Mouse (Mus musculus): Measurements from ENCODE around the gene Mthfd1l. TPM values are rescaled to one million over a fixed set of nuclear protein-coding genes. Genes with fewer than 3 reads are reported as not detected.

Gene Mthfd1l
- polyA plus RNA-seq, 1 experiment from 2014 or later: 5.3 TPM

- Histone ChIP-seq H3K9ac (ENCODE audit: low read depth, low read length) (no peak overlapping the region), H3K27me3 (replicated peaks; ENCODE audit: control insufficient read depth, insufficient read depth, low read length) (no peaks in the 10 kb centered on the region), H3K4me2 (replicated peaks; ENCODE audit: low read depth) (no peak overlapping the region), H3K4me3 (ENCODE audit: low read depth, low read length) (no peak overlapping the region), H3K27ac (ENCODE audit: low read depth, low read length) (no peak overlapping the region), H3K36me3 (ENCODE audit: control insufficient read depth, insufficient read depth) (peaks cover 4% of the 10 kb centered on the region; the same call in 1 of the 2 replicates), H3K4me1 (replicated peaks; ENCODE audit: control insufficient read depth, insufficient read depth, low read length) (no peaks in the 10 kb centered on the region), H3K9me3 (ENCODE audit: control insufficient read depth) (no peaks in the 10 kb centered on the region)
- ATAC-seq: 0 out of 2 replicates have a peak, but pooled peaks have one; percentile 11
- 90% methylated on average over 6 of the region's 6 CpGs for WGBS
- TF ChIP-seq CTCF (IDR thresholded peaks at IDR 0.05; ENCODE audit: low read depth): no peak
Measured at GRCm38 (mm10) chr10:3940596-3940975, 32.3 kb upstream of the Mthfd1l start.

GRCm38 (mm10) chr10:3941054-3941757 lies 31.7 kb upstream of the Mthfd1l start:
- WGBS: 37% methylated on average over 11 of the region's 11 CpGs
- no peak for TF ChIP-seq CTCF (IDR thresholded peaks at IDR 0.05; ENCODE audit: low read depth)

GRCm38 (mm10) chr10:3942289-3942688 lies 30.6 kb upstream of the Mthfd1l start:
- no peaks in the 10 kb centered on the region for H3K27me3 ChIP-seq (replicated peaks; ENCODE audit: control insufficient read depth, insufficient read depth, low read length)
- no peak overlapping the region for H3K9ac ChIP-seq (ENCODE audit: low read depth, low read length)
- no peak overlapping the region for H3K4me3 ChIP-seq (ENCODE audit: low read depth, low read length)
- H3K9me3 ChIP-seq (ENCODE audit: control insufficient read depth): no peaks in the 10 kb centered on the region
- no peak overlapping the region; the same call in 1 of the 2 replicates for H3K27ac ChIP-seq (ENCODE audit: low read depth, low read length)
- H3K4me2 ChIP-seq (replicated peaks; ENCODE audit: low read depth): no peak overlapping the region
- WGBS: 67% methylated on average over 6 of the region's 6 CpGs
- H3K4me1 ChIP-seq (replicated peaks; ENCODE audit: control insufficient read depth, insufficient read depth, low read length): no peaks in the 10 kb centered on the region
- TF ChIP-seq CTCF (IDR thresholded peaks at IDR 0.05; ENCODE audit: low read depth): no peak
- H3K36me3 ChIP-seq (ENCODE audit: control insufficient read depth, insufficient read depth): peaks cover 4% of the 10 kb centered on the region; the same call in 1 of the 2 replicates
- no peak for ATAC-seq

More at GRCm38 (mm10) chr10:3941054-3941757, 31.7 kb upstream of the Mthfd1l start:
- no peaks in the 10 kb centered on the region for H3K4me1 ChIP-seq (replicated peaks; ENCODE audit: control insufficient read depth, insufficient read depth, low read length)
- H3K27me3 ChIP-seq (replicated peaks; ENCODE audit: control insufficient read depth, insufficient read depth, low read length): no peaks in the 10 kb centered on the region
- H3K27ac ChIP-seq (ENCODE audit: low read depth, low read length): no peak overlapping the region
- no peak overlapping the region for H3K4me2 ChIP-seq (replicated peaks; ENCODE audit: low read depth)
- H3K9me3 ChIP-seq (ENCODE audit: control insufficient read depth): no peaks in the 10 kb centered on the region
- no peak overlapping the region for H3K9ac ChIP-seq (ENCODE audit: low read depth, low read length)
- no peak overlapping the region for H3K4me3 ChIP-seq (ENCODE audit: low read depth, low read length)
- ATAC-seq: peak; percentile 69
- H3K36me3 ChIP-seq (ENCODE audit: control insufficient read depth, insufficient read depth): peaks cover 4% of the 10 kb centered on the region; the same call in 1 of the 2 replicates

GRCm38 (mm10) chr10:3943492-3944395 lies 29.2 kb upstream of the Mthfd1l start:
- no peak overlapping the region for H3K4me2 ChIP-seq (replicated peaks; ENCODE audit: low read depth)
- WGBS: 24% methylated on average over 10 of the region's 10 CpGs

GRCm38 (mm10) chr10:3946871-3947270 lies 26.0 kb upstream of the Mthfd1l start:
- no peak for ATAC-seq
- WGBS: 95% methylated on average over 17 of the region's 17 CpGs

More at GRCm38 (mm10) chr10:3943492-3944395, 29.2 kb upstream of the Mthfd1l start:
- no peak overlapping the region for H3K4me3 ChIP-seq (ENCODE audit: low read depth, low read length)
- no peaks in the 10 kb centered on the region for H3K4me1 ChIP-seq (replicated peaks; ENCODE audit: control insufficient read depth, insufficient read depth, low read length)
- H3K27ac ChIP-seq (ENCODE audit: low read depth, low read length): no peak overlapping the region
- no peaks in the 10 kb centered on the region for H3K27me3 ChIP-seq (replicated peaks; ENCODE audit: control insufficient read depth, insufficient read depth, low read length)
- no peaks in the 10 kb centered on the region for H3K9me3 ChIP-seq (ENCODE audit: control insufficient read depth)
- H3K36me3 ChIP-seq (ENCODE audit: control insufficient read depth, insufficient read depth): peaks cover 1% of the 10 kb centered on the region; the same call in 1 of the 2 replicates
- peak; percentile 98 for TF ChIP-seq CTCF (IDR thresholded peaks at IDR 0.05; ENCODE audit: low read depth)
- no peak overlapping the region for H3K9ac ChIP-seq (ENCODE audit: low read depth, low read length)
- no peak for ATAC-seq

GRCm38 (mm10) chr10:3947346-3947745 lies 25.6 kb upstream of the Mthfd1l start:
- no peak overlapping the region for H3K4me3 ChIP-seq (ENCODE audit: low read depth, low read length)
- 95% methylated on average over 7 of the region's 7 CpGs for WGBS
- H3K9ac ChIP-seq (ENCODE audit: low read depth, low read length): no peak overlapping the region
- H3K4me1 ChIP-seq (replicated peaks; ENCODE audit: control insufficient read depth, insufficient read depth, low read length): no peaks in the 10 kb centered on the region
- no peak overlapping the region for H3K27ac ChIP-seq (ENCODE audit: low read depth, low read length)
- H3K36me3 ChIP-seq (ENCODE audit: control insufficient read depth, insufficient read depth): no peaks in the 10 kb centered on the region; the same call in 1 of the 2 replicates
- H3K27me3 ChIP-seq (replicated peaks; ENCODE audit: control insufficient read depth, insufficient read depth, low read length): no peaks in the 10 kb centered on the region
- H3K9me3 ChIP-seq (ENCODE audit: control insufficient read depth): no peaks in the 10 kb centered on the region
- H3K4me2 ChIP-seq (replicated peaks; ENCODE audit: low read depth): no peak overlapping the region
- no peak for ATAC-seq
- TF ChIP-seq CTCF (IDR thresholded peaks at IDR 0.05; ENCODE audit: low read depth): no peak

More at GRCm38 (mm10) chr10:3946871-3947270, 26.0 kb upstream of the Mthfd1l start:
- no peak overlapping the region for H3K27ac ChIP-seq (ENCODE audit: low read depth, low read length)
- no peaks in the 10 kb centered on the region for H3K4me1 ChIP-seq (replicated peaks; ENCODE audit: control insufficient read depth, insufficient read depth, low read length)
- no peaks in the 10 kb centered on the region for H3K9me3 ChIP-seq (ENCODE audit: control insufficient read depth)
- H3K36me3 ChIP-seq (ENCODE audit: control insufficient read depth, insufficient read depth): no peaks in the 10 kb centered on the region; the same call in 1 of the 2 replicates
- H3K4me2 ChIP-seq (replicated peaks; ENCODE audit: low read depth): no peak overlapping the region
- no peak overlapping the region for H3K4me3 ChIP-seq (ENCODE audit: low read depth, low read length)
- H3K27me3 ChIP-seq (replicated peaks; ENCODE audit: control insufficient read depth, insufficient read depth, low read length): no peaks in the 10 kb centered on the region
- no peak overlapping the region for H3K9ac ChIP-seq (ENCODE audit: low read depth, low read length)
- no peak for TF ChIP-seq CTCF (IDR thresholded peaks at IDR 0.05; ENCODE audit: low read depth)
